Mouse (Mus musculus) spleen, adult 18-20 months (tissue): Measurements from ENCODE around the gene Asphd1.
"Not testable (repeated sequence)": the region's sequence is repeated elsewhere in the genome, so short reads cannot be mapped to it uniquely, and the experiment has no call there.

Experiments
- DNase-seq, 2 experiments: peaks; one replicate each; pipeline ENCODE4 v3.0.0; 2022; ENCODE audit warnings: mixed read lengths in 2 of 2

Gene Asphd1

DNA sequence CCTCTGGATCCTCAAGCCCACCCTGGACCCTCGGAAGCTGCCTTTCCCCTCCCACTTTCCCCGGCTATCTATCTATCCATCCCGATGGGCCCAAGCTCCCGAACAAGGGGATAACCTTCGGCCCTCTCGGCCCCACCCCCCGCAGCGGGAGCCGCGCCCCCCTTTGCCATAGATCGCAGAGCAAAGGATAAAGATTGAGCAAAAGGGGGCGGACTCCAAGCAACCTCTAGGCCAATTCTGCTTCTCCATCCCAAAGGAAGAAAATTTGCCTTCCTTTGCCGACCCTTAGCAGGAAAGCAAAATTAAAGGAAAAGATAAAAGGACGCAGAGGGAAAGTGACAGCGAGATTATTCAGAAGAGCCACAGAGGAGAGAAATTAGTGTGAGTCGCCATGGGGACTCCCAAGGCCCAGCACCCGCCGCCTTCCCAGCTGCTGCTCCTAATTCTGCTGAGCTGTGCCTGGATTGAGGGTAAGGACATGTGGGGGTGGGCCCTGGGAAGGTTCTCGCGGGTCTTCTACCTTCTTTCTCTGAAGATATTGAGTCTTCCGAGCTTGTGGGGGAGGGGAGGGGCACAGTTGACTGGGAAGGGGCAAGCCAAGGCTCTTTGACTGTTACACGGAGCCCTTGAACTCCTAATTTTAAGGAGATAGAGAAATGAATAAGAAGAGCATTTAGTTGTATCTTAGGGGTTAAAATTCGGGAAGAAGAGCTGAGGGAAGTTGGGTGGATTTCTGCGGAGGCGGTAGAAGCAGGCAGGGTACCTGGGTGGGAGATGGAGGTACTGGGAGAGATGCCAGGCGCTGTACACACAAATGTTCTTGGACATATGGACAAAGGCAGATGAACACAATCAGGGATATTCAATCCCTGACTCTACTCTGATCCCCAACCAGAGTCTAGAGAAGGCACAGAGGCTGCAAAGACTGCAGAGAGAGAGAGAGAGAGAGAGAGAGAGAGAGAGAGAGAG lies 1.5 kb upstream of the Asphd1 start:
- DNase-seq, result no peak

DNA sequence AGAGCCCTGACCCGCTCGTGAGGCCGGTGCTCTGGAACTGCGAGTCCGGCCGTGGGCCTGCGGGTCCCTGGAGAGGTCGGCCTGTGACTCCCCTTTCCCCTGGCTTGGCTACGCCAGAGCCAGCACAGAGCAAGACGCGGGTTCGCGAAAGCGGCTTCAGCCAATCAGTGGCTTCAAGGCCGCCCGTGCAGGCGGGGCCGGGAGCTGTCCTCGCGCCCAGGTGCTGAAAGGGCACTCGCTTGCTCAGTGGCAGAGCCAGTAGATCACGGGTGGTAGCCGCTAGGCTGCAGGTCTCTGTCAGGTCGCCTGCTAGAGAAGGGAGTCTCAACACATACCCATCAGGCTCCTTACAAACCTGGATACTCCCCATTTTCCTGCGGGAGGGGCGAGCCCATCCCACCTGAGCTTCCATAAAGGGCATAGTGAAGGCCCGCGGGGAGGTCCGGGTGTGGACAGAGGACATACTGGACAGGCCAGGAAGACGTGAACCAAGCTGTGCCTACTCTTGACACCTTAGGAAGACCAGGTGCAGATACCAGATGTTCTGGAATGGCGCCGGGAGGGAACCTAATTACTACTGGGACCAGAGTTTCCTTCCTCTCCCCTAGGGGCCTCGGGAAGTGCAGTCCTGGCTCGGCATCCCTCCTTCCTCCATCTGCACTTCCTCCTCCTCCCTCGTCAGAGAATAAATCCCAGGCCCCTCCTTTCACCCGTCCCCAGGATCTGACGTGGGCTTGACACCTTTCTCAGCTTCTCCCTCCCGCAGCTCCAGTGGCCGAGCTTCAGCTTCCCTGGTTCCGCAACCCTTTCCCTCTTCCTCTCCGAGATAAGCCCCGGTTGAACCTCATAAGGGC lies 638 bp upstream of the Asphd1 start, which contains the start of gene Sez6l2:
Gene Sez6l2 (plus strand): TSS at position 771 of the 854 bp plus-strand sequence.
- DNase-seq, result peak; percentile 63 to 84

DNA sequence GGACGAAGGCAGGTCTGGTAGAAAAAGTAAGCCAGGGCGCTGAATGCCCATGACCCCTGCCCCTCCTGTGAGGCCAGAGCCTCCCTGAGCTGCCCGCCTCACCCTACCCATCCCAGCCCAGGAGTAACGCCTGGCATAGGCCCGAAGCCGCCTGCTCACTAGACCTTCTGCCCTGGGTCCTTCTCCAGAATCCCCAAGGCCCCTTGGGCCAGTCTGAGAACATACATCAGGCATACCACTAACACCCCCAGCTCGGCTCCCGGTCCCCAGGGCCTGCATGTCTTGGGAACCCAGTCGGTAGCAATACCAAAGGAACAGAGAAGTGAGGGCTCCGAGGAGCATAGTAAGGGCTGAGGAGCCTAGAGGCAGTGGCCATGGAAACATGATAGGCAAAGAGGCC lies 756 bp downstream of the Asphd1 start:
- no peak for DNase-seq

DNA sequence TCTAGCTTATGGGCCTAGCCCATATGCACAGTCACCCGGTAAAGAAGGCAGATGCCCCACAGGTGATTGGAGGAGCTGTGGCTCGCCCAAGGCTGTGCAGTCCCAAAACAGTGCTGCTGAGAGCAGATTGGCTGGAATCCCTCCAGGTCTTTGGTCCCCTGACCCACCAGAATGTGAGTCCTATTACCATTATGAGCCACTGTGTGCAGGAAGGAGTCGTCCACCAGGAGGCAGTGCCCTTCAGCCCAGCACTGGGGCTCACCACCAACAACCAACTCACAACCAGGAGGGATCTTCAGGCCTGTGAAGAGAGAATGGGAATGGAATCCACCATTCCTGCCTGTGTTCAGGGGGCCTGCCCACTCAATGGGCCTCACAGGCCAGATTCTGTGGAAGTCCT lies 2.9 kb downstream of the Asphd1 start:
- peak in 1 of 2 experiments; percentile 46 for DNase-seq

DNA sequence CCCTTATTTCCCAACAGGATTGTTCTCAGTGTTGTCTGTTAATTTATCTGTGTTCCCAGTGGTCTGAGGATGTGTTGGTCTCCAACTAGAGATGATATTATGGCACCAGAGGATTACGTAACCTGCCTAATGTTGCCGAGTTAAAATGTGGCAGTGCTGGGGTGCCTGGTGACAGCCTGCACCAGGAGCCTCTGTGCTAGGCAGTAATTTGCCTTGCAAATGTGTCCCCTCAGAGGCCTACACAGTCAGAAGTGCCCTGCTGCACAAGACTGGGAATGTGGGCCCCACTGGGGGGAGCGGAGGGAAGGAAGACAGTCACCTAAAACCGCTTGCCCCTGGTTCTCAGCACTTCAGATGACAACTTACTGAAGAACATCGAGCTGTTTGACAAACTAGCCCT lies 7.6 kb downstream of the Asphd1 start:
- no peak for DNase-seq

DNA sequence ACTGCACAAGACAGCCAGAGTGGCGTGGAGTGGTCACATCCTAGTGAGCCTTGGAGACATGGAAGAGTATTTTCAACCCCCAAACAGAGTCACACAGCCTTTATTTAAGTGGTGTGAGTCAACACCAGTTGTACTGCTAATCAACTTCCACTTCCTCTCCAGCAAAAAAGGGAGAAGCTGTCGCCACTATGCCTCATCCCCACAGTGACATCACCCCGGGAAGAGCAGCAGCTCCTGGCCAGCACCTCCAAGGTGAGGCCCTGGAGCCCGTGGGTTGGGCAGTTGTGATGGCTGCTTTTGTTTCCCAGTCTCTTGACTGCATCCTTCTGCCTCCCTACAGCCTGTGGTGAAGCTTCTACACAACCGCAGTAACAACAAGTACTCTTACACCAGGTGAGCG lies 8.2 kb downstream of the Asphd1 start:
- no peak for DNase-seq

DNA sequence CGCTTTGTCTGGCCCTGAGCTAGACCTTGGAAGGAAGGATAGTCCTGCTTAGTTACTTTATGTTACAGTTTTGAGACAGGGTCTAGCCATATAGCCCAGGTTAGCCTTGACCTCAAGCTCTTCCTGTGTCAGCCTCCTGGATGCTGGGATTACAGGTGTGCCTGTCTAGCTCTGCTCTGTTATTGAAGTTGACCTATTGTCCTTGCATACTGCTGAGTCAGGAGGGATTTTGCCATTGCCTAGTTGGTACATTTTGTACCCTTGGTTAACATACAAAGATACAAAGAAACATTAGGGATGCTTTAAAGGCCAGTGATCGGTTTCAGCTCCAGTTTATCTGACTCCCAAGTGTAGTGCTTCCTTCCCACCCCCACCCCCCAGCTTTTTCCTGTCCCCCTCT lies 16.7 kb downstream of the Asphd1 start:
- no peak for DNase-seq

DNA sequence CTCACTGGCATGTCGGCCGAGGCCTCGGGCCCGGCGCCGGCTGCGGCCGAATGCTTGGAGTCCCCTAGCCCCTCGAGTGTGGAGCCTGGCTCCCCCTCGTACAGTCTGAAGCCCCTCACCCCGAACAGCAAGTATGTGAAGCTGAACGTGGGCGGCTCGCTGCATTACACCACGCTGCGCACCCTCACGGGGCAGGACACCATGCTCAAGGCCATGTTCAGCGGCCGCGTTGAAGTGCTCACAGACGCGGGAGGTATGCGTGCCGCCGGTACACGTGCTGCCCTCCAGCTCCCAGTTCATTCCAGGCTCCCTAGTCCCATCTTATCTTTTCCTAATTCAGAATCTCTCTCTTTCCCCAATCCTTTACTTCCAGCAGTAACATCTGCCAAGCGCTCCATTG lies 20.3 kb downstream of the Asphd1 start:
- DNase-seq, result no peak

DNA sequence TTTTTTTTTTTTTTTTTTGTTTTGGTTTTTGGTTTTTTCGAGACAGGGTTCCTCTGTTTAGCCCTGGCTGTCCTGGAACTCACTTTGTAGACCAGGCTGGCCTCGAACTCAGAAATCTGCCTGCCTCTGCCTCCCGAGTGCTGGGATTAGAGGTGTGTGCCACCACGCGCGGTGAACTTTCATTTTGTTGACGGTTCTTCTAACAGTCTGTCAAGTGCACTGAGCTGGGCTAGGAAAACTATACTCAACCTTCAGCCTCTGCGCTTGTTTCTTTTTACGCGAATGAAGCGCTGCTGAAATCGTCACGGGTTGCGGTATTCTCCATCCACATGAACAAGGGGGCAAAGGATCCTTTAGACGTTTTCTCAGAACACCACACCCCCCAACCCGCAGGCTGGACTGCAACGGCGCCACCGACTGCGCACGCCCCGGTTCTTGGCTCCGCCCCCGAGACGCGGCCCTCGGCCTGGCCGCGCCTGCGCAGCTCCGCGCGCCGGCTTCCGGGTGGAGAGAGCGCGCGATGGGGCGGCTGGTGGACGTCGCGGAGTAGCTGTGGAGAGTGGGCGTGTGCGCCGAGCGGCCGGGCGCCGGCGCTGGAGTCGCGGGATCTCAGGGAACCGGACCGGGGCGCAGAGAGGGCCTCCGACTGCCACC lies 20.9 kb downstream of the Asphd1 start, which contains the start of gene Kctd13:
Gene Kctd13 (plus strand): TSS at position 496 of the 654 bp plus-strand sequence.
- DNase-seq, result peak; percentile 90 to 96

DNA sequence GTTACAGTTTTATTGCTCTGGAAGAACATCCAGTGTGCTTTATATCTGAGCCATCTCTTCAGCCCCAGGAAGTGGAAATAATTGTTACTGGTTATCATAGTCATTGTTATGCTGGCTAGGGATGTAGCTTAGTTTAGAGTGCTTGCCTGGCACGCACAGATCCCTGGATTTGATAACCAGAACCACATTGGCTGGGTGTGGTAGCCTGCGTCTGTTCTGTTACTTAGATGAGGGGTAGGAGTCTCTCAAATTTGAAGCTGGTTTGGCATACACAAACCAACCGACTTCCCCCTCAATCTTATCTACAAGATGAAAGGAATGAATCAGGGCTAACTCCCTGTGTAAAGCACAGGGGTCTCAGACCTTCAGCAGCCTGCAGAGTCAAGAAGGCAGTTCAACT lies 23.1 kb downstream of the Asphd1 start:
- no peak for DNase-seq

DNA sequence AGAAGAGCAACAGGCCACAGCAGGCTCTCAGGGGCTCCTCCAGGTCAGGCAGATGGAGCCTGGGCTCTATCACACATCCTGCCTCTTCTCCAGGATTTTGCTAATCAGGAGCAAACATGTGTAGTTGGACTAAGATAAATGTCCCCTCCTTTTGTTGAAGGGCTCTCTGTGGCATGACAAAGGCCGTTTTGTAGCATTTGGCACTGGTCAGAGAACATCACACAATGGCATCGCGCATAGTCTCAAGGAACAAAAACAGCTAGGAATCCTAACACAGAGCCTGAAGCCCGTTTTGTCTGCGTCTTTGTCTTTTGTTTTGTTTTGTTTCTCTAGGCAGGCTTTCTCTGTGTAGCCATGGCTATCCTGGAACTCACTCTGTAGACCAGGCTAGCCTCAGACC lies 25.4 kb downstream of the Asphd1 start:
- DNase-seq, result no peak

DNA sequence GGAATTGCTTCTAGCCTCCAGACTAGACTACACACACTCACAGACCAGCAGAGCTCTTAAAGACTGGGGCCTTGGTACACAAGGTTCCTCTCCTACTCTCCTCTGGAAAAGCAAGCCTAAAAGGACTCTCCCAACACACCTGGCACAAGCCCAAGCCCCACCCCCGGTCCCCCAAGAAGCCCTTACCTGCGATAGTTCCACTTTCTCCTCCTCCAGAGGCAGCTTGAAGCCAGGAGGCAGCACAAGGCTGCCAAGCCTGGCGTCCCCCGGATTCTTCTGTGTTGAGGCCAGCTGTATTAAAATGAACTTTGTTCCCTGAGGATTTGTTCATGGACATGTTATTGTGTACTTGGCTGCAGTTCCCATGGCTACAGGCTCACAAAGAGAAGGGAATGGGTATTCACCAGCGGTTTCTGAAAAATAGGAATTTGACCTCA lies 26.7 kb downstream of the Asphd1 start, which contains the start of gene Tmem219:
Gene Tmem219 (minus strand): TSS at position 294 of the 437 bp plus-strand sequence.
- no peak for DNase-seq

DNA sequence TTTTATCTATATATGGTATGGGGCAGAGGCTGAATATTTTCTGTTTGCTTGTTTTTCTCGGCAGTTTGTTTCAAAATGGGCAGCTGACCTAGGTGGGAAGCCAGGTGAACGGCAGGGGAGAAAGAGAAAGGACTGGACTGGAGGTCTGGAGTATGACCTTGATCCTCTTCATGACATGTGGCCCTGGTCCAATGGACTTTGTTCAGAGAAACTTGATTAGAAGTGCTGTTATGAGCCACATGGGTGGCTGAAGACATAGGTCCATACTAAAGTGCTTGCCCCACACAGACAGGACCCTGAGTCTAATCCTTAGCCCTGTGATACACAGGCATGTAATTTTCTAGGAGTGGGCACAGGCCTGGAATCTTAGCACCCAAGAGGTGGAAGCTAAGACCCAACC lies 27.8 kb downstream of the Asphd1 start:
- no peak for DNase-seq

DNA sequence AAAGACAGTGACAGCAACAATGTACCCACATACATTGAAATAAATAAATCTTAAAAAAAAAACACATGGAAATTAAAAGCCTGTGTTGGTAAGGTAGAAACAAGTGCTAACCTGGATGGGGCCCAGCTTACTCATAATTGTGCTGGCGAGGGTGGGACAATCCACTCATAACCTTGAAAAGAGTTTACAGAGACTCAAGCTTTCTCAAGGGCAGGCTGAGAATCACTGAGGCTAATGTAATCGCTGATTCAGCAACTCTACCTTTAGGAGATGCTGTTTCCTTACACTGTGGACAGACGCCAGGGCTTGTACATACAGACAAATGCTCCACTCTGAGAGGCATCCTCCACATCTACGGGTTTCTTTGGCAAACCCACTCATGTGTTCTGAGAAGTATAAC lies 29.4 kb downstream of the Asphd1 start:
- DNase-seq, result no peak

DNA sequence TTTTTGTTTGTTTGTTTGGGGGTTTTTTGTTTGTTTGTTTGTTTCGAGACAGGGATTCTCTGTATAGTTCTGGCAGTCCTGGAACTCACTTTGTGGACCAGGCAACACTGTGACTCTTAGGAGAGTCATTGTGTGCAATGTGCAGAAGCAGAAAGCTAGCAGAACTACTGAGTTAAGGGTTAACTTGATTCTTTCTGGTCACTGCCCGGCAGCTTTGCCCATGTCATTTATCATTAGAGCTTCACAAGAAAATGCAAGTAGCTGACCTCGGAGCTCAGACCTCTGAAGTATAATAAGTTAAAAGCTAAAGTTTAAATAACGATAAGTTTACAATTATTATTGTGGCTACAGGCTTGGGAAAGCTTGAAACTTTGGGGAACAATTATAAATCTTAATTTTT lies 31.0 kb downstream of the Asphd1 start:
- not testable (repeated sequence) for DNase-seq

DNA sequence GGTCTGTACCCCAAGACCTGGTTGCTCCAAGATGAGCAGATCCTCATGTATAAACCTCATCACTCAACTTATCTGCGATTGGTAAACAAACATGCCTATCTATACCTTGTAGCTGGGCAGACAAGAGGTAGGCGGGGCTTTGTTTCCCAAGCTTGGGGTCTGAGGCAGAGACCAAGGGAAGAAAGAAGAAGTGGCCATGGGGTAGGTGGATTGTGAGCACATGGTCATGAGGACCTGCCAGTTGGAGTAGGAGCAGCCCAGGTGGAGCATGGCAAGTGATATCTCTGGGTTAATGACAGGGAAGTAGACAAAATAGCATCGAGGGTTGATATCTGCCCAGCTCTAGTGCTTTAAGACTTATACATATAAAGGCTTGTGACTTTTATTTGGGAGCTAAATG lies 34.5 kb downstream of the Asphd1 start:
- no peak for DNase-seq

DNA sequence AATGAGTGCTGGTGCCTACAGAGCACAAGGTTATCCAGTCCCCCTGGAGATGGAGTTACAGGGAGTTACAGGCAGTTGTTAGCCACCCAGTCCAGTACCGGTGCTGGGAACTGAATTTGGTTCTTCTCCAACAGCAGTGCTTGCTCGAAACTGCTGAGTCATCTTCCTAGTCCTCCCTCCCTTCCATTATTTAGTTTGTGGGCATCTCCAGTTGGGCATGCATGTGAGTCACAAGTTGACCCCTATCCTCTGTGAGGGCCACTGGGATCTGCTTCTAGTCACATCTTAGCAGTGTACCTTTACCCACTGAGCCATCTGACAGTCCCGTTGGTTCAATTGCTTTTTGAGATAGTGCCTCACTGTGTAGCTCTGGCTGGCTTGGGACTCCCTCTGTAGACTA lies 43.8 kb downstream of the Asphd1 start:
- DNase-seq, result no peak

DNA sequence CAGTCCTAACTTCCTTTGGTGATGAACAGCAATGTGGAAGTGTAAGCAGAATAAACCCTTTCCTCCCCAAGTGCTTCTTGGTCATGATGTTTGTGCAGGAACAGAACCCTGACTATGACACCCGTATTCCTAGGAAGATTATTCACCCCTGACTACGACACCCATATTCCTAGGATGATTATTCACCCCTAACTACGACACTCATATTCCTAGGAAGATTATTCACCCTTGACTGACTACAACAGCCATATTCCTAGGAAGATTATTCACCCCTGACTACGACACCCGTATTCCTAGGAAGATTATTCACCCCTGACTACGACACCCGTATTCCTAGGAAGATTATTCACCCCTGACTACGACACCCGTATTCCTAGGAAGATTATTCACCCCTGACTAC lies 49.6 kb downstream of the Asphd1 start:
- DNase-seq, result not testable (repeated sequence)

DNA sequence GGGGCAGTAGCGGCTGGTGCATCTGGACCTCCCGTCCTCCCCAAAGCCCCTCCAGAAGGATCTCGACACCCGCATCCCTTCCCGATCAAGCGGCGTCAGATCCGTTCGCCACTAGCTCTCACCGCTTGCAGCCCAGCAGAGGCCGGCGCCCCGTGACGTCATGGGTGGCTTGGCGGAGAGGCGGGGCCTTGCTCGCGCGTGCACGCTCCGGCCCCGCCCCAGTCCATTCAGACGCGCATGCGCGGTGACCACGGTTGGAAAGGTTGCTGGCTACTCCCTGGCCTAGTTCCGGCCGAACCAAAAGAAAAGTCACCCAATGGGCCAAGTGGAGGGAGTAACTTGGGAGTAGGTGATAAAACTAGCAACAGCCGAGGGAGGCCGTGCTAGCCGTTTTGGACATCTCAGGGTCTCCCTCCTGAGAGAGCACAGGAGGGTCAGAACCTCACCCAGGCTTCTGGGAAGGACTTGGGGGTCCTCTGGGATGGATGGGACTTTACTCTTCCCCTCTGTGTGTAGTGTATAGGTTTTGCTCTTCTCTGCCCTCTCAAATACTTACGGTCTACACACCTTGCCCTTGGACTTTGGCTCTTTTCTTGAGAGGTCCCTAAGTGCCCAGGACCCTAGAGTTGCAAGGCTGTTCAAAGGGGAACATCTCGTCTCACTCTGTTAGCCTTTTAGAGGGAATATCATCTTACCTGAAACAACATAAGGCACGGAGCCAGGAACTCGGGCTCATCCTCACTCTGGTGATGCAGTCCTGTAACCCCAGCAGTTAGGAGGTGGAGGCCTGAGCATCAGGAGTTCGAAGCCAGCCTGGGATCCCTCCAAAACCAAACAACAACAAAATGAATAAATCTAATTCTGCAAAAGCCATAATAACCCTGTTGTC lies 51.0 kb downstream of the Asphd1 start:
- DNase-seq, result peak; percentile 92 to 99

DNA sequence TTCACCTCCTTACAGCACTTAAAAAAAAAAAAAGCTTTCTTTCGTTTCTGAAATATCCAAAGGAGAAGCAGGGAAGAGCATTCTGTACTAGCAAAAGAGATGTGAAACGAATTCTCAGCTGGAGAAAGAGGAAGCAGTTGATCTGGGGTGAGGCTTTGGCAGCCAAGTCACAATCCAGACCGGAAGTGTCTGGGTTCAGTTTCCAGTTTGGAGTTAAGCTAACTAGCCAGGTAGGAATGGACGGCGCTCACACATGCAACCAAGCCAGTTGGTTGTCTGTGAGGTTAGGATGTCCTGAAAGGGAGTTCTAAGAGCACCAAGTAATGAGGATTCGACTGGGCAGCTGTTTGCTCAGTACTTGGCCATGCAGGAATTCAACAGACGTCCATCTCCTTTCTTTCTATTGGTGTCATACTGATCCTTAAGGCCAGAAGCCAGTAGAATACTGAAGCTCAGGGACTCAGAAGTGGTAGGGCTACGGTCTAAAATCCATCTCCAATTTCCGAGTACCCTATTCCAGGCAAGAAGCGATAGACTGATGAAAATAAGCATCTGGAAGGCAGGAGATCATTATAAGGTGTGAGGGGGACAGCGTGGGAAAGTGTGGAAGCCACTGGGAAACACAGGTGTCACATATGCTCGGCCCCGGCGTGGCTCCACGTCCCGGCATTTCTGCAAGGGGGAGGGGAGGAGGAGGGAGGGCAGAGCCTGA lies 51.8 kb downstream of the Asphd1 start:
- DNase-seq, result peak; percentile 10 to 27

DNA sequence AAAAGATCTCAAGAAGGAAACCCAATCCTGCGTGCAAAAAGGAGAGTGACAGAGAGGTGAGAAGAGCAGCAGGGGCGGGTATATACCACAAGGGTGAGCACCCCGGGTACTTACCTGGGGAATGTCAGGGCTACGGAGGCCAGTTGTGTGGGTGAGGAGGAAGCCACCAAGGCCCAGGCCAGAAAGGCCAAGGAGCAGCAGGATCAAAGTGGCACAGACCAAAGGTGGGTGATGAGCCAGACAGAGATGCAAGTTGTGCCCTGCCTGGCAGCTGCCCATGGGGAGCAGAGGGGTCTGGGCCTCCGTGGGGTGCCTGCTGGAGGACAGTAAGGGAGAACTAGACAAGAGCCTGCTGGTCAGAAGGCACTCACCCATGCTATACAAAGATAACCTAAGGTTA lies 52.5 kb downstream of the Asphd1 start:
- DNase-seq, result no peak
